Mouse (Mus musculus): ENCODE measurements around the gene Large2.

Large2 gene

GRCm38 (mm10) chr2:92371971-92372690 lies 2.5 kb downstream of the Large2 start:
- no peak for DNase-seq (ENCODE audit: extremely low read depth, low read depth)

- DNase-seq (ENCODE audit: extremely low read depth, low read depth): no peak
These were observed 3.6 kb downstream of the Large2 start for GRCm38 (mm10) chr2:92370821-92371805.

GRCm38 (mm10) chr2:92370375-92370774 lies 4.3 kb downstream of the Large2 start:
- DNase-seq (ENCODE audit: extremely low read depth, low read depth): no peak

GRCm38 (mm10) chr2:92367383-92368029 lies 7.2 kb downstream of the Large2 start:
- no peak for DNase-seq (ENCODE audit: extremely low read depth, low read depth)

GRCm38 (mm10) chr2:92365568-92365967 lies 9.1 kb downstream of the Large2 start:
- no peak for DNase-seq (ENCODE audit: extremely low read depth, low read depth)

GRCm38 (mm10) chr2:92364086-92364485 lies 10.6 kb downstream of the Large2 start:
- no peak for DNase-seq (ENCODE audit: extremely low read depth, low read depth)

- no peak for DNase-seq (ENCODE audit: extremely low read depth, low read depth)
These were observed 12.0 kb downstream of the Large2 start for GRCm38 (mm10) chr2:92362571-92363228.

GRCm38 (mm10) chr2:92361795-92362194 lies 12.9 kb downstream of the Large2 start:
- DNase-seq (ENCODE audit: extremely low read depth, low read depth): no peak

GRCm38 (mm10) chr2:92360893-92361292 lies 13.8 kb downstream of the Large2 start:
- DNase-seq (ENCODE audit: extremely low read depth, low read depth): no peak

- DNase-seq (ENCODE audit: extremely low read depth, low read depth): no peak
These were observed 14.4 kb downstream of the Large2 start for GRCm38 (mm10) chr2:92360186-92360823.

GRCm38 (mm10) chr2:92359301-92359700 lies 15.4 kb downstream of the Large2 start:
- no peak for DNase-seq (ENCODE audit: extremely low read depth, low read depth)

- no peak for DNase-seq (ENCODE audit: extremely low read depth, low read depth)
These were observed 20.4 kb downstream of the Large2 start for GRCm38 (mm10) chr2:92354224-92354623.

- DNase-seq (ENCODE audit: extremely low read depth, low read depth): no peak
These were observed 21.3 kb downstream of the Large2 start for GRCm38 (mm10) chr2:92353402-92353801.

- no peak for DNase-seq (ENCODE audit: extremely low read depth, low read depth)
These were observed 24.0 kb downstream of the Large2 start for GRCm38 (mm10) chr2:92350686-92351085.

GRCm38 (mm10) chr2:92349589-92350425 lies 24.9 kb downstream of the Large2 start:
- DNase-seq (ENCODE audit: extremely low read depth, low read depth): no peak

- DNase-seq (ENCODE audit: extremely low read depth, low read depth): no peak
These were observed 27.5 kb downstream of the Large2 start for GRCm38 (mm10) chr2:92347191-92347590.

GRCm38 (mm10) chr2:92342418-92342817 lies 32.3 kb downstream of the Large2 start:
- DNase-seq (ENCODE audit: extremely low read depth, low read depth): no peak

- DNase-seq (ENCODE audit: extremely low read depth, low read depth): no peak
These were observed 42.8 kb downstream of the Large2 start for GRCm38 (mm10) chr2:92331871-92332270.

GRCm38 (mm10) chr2:92331410-92331809 lies 43.3 kb downstream of the Large2 start:
- no peak for DNase-seq (ENCODE audit: extremely low read depth, low read depth)

- DNase-seq (ENCODE audit: extremely low read depth, low read depth): peak; percentile 14
These were observed 43.8 kb downstream of the Large2 start for GRCm38 (mm10) chr2:92330840-92331239.

Measured in MEL-GATA-1-ER (cell line).